Mouse (Mus musculus) kidney, postnatal 10 days (tissue): ENCODE results near the gene Sri.
"Not testable (repeated sequence)": the region's sequence is repeated elsewhere in the genome, so short reads cannot be mapped to it uniquely, and the experiment has no call there.

ENCODE experiments used
- DNase-seq: peaks from one replicate; pipeline ENCODE4 v3.0.0; 2021; ENCODE audit warnings: mixed read lengths

Sri gene

DNA sequence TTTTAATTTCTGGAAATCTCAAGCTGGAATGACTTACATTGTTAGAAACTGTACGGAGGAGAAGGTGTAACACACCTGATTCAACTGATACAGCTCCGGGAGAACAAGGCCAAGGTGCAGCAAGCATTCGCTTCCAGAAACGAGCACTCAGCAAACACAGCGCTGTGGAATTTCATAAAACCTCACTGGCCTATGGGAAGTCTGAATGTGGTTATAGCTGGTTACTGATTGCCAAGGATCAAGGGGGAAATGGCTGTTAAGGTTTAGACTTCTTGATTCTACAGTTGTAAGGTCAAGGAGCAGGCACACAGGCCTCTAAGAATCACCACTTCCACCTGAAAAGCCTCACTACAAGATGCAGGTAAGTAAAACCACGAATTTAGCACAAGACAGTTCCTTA, at the start of gene Sri:
Sri (plus strand) TSS at position 224 of the 400 bp plus-strand sequence.
- DNase-seq = peak; percentile 52

DNA sequence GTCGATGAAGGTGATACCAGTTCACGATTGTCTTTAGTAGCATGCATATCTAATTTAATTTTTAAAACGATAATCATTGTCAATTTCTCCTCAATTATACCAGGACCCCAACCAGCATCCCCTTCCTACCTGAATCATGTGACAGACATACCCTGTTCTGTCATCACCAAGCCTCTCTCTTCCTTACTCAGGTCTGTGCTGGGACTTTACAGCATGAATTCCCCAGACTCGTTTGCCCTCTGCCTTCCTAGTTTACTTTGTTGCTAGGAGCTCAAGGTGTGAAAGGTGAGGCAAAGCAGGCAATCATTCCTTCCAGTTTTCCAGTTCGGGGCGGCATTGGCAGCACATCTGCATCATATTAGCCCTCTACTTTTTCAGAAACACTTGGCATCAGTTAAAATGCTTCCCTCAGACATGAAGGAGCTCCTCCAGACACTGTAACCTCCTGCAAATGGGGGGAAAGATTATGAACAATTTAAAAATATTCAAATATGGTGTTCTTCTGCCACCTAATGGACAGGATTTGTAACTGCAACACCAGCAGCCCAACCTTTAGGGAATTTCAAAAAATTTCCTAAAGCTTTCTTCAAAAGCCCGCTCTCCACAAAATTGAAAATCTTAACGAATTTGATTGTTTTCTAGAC, 49.4 kb upstream of the Sri start:
- no peak for DNase-seq

DNA sequence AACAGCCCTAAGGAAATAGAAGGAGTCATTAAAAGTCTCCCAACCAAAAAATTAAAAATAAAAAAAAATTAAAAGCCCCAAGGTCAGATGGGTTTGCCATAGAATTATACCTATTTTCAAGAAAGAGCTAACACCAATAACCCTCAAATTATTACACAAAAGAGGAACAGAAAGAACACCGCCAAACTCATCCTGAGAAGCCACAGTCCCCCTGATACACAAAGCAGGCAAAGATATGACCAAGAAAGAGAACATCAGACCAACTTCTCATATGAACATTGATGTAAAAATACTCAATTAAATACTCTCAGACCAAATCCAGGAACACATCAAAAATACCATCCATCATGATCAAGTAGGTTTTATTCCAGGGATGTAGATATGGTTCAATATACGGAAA, 48.8 kb upstream of the Sri start:
- no peak for DNase-seq

DNA sequence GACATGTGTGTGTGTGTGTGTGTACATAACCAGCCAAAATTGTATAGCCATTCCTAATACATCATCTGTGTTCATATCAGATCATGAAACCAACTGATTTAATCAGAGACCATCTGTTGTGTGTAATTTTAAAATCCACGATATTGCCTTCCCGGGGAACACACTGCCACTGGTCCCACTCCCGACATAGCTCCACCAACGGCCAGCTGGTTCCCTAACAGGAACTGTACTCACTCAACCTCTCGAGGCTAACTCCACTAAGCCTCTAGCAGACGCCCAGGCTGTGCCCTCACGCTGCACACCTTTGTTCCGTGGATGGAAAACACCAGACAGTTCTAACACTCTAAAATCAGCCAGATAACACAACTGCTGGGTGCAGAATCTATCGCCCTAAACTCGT, 45.4 kb upstream of the Sri start:
- no peak for DNase-seq

DNA sequence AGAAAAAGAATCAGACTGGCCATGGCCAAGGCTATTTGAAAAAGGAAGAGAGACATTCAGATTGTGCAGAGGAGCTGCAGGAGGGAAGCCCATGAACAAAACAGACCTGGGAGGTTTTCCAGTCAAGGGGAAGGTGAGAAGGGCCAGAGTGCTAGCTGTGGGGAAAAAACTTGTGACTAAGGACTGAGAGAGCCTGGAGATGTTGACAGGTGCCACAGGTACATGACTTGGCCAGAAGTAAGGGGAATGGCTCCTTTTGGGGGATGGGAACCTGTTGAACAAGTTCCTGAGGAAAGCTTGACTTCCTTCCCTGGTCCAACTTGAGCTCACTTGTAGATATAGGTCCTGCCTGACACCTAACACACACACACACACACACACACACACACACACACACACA, 43.1 kb upstream of the Sri start:
- DNase-seq = no peak

DNA sequence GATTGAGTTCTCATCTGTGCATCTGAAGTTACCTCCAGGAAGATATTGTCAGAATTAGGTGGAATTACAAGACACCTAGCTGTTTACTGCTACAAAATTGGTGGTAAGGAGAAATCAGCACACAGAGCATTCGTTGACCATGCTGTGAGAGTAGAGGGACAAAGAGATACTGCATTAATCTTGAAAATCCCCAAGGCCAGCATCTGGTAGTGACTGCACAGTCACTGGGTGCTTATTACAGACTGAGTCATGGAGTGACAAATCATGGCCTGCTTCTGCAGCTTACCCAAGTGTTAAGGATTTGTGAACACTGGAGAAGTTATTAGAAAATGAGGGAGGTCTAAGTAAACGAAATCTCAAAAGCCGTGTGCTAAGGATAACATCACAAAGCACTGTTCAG, 32.6 kb upstream of the Sri start:
- no peak for DNase-seq

DNA sequence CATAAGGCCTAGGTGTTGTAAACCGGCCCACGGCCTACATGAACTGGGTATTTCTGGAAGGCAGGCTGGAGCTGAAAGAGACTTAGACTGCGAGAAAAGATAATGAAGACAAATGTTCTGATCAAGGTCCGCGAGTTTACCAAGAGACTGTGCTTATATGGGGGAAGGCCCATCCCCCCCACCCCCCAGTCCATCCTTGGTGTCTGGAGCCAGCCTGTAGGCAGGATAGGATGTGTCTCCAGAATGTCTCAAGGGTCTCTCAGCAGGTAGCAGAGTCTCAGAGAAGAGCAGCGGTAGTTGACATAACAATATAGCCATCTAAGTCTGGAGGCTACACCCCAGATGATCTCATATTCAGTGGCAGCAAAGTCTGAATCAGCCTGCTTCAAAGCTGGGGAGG, 11.3 kb upstream of the Sri start:
- not testable (repeated sequence) for DNase-seq

DNA sequence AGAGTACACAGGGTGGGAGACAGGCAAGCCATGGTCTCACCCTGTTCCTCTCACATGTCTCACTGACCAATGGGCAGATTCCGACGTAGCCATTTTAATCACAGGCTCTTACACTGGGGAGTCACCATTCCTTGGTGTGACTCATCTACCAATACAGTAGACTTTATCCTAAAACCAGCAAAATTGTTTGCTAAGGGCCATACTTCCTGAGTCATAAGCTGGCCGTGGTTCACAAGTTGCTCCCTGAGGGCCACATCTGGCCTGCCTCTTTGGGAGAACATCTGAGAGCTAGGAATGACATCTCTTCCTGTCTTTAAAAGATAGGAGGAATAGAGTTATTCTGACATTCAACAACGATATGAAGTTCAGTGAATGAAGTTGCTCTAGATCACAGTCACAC, 7.9 kb downstream of the Sri start:
- no peak for DNase-seq

DNA sequence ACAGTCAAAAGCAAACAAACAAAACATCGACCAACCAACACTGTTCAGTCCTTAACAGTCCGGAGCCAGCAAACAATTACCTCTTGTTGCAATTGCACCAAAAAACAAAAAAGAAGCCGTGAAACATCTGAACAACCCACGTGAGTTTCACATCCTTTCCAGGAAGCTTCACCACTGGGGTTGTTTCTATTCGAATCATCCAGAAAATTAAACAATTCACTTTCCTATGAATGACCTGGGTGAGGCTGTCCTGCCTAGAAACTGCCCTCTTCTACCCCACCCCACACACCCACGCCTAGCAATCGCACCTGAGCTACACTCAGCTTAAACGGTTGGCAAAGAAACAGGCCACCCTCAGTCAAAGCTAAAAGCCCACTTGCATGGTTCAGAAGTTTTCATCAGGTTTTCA, 9.8 kb downstream of the Sri start:
- peak; percentile 15 for DNase-seq

DNA sequence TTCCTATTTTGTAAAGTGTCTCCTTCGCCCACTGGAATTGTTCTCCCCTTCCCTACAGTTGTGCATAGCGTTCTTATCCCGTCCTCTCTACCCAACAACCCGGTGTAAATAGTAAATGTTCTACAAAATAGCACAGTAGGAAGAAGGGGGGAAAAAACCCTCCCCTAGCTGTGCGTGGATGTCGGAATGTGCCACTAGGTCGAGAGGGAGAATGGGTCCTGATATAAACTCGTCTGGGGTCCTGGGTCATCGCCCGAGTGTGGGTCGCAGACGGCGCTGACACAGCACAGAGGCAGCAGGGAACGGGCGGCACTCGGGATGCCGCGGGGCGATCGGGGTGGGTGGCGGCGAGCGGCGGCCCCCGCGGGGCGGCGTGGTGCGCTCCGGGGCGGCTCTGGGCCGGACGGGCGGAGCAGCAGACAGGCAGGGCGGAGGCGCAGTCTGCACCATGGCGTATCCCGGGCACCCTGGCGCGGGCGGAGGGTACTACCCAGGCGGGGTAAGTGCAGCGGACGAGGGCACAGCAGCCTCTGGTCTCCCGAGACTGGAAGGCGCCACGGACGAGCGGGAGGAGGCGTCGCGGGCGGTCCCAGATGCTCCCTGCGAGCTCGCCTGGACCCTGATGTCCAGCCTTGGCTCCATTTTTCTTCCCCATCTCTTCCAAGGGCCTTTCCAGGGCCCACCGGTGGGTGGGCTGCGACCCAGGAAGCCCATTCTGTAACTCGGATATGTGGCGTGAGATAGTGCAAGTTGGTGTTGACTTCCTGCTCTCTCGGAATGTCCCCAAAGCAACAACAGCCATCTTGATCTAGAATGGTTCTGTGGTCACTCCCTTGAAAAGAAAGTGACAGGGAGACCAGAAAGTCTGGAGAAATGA, 10.5 kb downstream of the Sri start:
- DNase-seq = peak; percentile 93

DNA sequence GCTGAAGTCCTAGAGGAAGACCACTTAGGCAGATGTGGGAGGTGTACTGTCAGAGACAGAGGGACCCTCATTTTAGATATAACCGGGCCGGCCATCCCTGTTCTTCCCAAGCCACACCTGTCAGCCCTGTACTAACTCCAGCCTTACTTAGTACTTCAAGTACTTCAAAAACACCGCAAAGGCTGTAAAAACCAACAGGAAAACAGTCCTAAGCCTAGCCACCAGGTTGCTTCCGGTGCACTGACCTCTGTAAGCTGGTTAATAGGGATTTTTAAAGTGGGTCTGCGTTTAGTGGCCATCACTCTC, 11.1 kb downstream of the Sri start:
- no peak for DNase-seq

DNA sequence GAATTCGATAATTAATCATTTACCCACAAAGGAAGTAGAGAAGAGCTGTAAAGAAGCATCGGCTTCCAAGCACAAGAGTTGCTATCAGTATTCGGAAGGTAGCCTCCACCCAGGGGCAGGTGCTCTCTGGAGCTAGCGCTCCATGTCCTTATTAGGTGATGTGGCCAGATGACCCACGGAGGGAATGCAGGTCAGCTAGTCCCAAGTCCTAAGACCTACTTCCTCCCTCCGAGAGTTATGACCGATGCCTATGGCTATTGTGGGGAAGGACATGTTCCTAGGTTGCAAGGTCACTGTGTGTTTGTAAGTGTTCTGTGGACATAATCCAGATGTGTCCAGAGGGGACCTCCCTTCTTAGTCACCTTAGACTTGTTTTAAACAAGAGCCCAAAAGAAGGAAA, 12.2 kb downstream of the Sri start:
- no peak for DNase-seq

DNA sequence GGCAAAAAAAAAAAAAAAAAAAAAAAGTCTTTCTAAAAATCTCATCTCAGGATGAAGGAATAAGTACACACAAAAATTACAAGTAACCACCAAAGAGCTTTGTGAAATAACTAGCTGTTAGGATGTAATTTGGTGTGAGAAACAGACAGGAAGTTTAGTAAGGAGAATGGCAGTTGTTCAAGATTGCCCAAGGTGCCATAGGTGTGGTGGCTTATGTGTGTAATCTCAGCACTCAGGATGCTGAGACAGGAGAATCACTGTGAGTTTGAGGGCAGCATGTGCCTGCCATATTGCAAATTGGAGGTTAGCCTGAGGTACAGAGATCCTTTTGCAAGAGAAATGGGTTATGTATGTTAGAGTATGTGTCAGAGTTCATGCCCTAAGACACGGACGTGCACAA, 16.6 kb downstream of the Sri start:
- DNase-seq = no peak

DNA sequence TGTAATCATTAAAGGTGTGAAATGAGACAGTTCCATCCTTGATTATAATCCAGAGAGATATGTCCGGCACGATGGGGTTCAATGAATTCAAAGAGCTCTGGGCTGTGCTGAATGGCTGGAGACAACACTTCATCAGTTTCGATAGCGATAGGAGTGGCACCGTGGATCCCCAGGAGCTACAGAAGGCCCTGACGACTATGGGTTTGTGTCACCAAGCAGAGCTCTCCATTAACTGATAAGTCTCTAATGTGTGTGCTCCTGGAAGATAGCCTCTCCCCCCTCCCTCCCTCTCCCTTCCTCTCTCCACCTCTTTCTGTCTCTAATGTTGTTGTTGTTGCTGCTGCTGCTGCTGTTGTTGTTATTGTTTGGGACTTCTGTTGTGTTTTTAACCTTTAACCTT, 17.3 kb downstream of the Sri start:
- no peak for DNase-seq

DNA sequence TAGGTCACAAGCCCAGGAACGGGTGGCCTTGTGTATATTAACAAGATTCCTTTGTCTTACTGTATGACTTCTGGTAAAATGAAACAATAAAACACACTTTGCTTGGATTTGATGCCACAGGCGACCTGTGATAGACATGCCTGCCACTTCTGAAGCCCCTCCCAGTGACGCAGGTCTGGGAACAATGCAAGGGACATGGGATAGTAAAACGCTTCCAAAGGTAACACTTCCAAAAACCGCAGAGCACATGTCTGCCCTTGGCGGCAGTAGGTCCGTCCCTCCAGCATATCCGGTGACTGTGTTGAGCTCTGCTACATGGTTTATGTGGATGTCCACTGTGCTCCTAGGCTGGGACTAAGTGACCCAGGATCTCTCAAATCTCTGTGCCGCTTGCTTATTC, 27.5 kb downstream of the Sri start:
- no peak for DNase-seq

DNA sequence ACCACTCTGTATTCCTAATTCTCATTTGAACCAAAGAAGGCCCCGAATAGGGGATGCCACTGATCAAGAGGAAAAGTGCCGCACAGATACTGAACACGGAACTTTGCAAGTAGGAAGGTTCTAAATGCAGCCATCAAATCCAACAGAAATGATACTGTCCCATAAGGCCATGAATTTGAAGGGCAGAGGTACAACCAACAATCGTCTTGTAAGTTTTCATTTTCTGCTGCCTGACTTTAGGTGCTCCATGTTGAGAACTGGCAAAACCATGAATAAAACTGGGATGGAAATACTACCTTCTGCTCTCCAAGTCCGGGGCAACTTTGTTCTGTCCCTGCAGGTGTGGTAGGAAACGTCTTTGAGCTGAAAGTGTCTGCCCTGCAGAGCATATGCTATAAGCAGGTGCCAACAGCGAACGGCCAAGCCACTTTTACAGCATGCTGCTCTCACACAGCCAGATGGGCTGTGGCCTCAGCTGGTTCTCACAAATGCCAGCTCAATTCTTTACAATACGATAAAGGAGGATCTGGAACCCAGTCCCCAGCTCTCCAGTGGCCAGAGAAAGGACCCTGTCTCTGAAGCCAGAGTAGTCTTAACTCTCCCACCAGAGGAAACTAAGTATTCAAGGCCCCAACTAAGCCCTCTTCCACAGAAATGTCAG, 28.2 kb downstream of the Sri start:
- DNase-seq = no peak

DNA sequence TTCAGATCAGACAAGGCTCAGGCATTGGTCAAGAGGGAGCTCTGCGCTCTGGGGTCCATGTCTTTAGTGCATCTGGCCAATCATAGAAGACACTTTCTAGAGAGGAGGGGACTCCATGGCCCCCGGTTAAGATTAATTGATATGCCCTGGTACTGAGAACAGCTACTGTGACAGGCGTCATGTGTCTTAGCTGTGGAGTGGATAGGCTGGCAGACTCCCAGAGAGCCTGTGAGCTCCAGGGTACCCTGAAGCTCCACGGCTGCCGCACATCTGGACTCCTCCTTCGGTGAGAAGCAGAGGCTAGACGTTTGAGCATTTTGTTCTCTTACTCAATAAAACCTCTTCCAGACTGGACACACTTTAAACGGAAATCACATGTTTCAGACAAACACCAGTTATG, 31.6 kb downstream of the Sri start:
- DNase-seq = no peak

DNA sequence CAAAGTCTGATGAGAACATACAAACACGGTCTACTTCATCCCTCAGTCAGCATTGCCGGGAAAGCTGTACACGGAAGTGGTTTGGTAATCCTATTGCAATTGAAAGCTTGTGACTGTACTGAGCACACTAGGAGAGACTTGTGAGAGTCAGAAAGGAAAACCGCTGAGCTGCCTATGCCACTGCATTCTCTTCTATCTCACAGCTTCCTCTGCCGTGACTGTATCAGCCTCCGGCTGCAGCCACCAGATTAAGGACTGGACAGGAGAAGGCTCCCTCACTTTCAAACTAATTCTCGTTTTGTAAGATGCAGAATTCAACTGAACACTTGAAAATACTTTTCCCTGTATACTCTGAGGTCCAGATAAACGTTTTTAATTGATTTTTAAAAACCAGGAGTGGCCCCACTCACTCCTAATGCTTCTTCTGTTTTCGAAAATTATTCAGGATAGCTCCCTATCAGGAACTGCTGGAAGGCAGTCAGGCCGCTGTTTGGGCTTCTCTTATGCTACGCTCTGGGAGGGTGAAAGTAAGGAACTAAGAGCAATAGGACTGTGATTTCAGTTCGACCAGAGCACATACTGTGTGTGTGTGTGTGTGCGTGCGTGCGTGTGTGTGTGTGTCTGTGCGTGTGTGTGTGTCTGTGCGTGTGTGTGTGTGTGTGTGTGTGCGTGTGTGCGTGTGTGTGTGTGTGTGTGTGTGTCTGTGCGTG, 37.1 kb downstream of the Sri start:
- DNase-seq = no peak

DNA sequence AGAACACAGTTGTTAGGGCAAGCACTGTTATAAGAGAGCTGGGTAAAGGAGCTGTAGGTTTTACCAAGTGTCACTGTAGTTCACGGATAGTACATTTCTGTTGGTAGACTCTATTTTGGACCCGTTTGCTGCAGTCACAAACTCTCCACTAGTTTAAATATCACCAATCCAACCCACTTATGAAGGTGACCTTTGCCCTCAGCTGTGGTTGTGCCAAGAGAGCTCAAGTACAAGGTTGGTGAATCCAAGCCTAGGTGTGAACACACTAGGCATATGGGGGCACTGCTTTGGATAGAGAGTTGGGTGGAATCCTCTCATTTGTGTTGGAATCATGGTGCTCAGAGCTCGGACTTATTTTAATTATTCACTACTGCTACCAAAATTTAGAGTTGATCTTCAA, 39.8 kb downstream of the Sri start:
- DNase-seq = no peak

DNA sequence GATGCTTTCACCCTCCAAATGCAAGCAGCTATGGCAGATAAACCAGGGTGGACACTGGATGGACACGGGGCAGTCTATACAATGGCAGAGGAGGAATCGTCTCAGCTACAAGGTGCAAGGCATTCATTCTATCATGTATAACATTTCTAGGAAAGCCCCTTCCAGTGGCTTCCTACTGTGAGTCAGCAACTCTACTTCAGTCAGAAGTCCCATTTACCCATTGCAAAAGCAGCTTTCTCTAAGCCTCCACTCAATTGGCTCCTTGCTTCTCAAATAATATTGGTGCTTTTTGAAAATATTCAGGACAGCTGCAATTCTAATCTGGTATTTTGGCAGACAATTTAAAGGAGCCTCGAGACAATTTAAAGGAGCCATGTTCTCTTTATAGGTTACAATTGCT, 42.3 kb downstream of the Sri start:
- no peak for DNase-seq

DNA sequence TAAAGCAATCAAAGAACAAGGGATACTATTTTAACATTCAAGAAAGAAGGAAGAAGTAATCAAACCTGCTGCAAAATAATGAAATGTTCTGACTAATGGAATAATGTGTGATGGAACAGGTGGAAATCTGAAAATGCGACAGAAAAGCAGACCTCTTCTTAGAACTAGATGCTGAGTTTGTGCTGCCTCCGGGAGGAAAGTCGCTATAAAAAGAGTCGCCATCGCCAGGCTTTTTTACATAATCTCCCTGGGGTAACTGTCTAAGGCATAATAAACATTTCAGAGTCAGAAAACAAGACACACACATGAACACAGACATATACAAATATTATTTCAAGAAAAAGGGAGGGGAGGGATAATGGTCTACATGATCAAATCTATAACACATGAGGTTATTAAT, 49.0 kb downstream of the Sri start:
- DNase-seq = no peak

DNA sequence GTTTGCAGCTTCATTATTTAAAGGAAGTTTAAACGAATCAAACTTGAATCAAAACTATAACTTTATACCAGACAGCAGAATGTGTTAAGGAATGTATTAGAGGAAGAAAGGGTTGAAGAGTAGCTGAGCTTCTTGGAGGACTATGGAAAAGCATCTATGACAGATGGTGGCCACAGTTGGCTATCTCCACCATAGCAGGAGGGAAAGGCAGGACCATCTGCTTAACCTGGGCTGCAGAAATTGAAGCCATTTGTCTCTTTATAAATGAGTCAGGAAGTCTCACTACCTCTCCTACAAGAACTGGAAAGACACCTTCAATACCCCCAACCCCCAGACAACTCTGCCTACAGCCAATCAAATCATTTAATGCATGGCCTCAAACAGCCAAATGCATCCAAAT, 49.8 kb downstream of the Sri start:
- no peak for DNase-seq

DNA sequence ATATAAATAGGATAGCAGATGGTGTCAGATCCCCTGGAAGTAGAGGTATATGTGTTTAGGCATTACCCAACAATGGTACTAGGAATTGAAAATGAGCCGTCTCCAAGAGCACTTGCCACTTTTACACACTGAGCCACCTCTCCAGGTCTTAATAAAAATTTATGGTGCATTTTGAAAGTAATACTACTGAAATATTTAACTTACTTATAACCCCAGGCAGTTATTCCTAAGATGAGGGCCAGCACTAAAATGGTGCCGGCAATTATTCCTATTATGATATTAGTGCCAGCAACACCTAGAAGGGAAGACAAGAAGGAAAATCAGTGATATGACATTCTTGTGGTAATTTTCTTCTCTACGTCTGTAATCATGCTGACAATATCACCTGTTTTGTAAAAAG, 65.8 kb downstream of the Sri start:
- DNase-seq = no peak

DNA sequence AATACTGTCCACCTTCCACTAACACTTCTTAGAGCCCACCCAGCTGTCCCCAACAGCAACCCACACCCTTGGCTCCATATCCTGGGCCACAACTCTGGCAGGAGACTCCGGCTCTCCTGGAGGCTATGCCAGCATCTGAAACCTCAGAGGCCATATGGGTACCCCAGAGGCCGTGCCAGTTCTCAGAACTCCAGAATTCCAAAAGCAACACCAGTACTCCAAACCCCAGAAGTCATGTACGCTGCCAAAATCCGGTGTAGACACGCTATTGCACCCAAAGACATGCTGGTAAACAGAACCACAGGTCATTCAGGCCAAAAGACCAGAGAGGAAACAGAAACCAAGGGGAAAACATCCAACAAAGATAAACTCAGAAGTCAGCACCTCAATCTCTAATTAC, 66.4 kb downstream of the Sri start:
- peak; percentile 6 for DNase-seq
